Mouse (Mus musculus) R1 (cell line): ENCODE measurements around the gene Ccdc7a.
"Not testable (repeated sequence)": the region's sequence is repeated elsewhere in the genome, so short reads cannot be mapped to it uniquely, and the experiment has no call there.

Experiments used
- DNase-seq: peaks from one replicate; pipeline ENCODE4 v3.0.0-alpha.2; 2018; ENCODE audit warnings: low read depth, low spot score

The Ccdc7a gene

GRCm38 (mm10) chr8:129065417-129065816, at the start of gene Ccdc7a:
Ccdc7a (minus strand) TSS chr8:129065517.
- DNase-seq = not testable (repeated sequence)

- DNase-seq = not testable (repeated sequence)
Observed at GRCm38 (mm10) chr8:129066834-129067233, 1.5 kb upstream of the Ccdc7a start, which contains the start of gene Ccdc7b. Ccdc7b (plus strand) TSS chr8:129067134.

DNA sequence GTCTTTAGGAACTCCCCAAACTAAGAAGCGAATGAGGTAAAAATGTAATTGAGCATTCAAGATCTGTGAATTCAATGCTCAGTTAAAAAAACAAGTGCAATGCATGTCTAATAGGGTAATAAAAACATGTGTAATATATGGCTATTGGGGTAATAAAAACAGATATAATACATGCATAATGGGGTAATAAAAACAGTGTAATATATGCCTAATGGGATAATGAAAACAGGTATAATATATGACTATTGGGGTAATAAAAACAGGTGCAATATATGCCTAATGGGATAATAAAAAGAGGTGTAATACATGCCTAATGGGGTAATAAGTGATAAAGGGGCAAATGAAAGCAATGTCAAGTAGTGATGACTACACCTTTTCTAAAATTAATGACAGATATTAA, 73.9 kb downstream of the Ccdc7a start:
- DNase-seq = no peak

GRCm38 (mm10) chr8:128948941-128949340, 116.4 kb downstream of the Ccdc7a start:
- DNase-seq = peak; percentile 9

- not testable (repeated sequence) for DNase-seq
Observed at GRCm38 (mm10) chr8:128941022-128941641, 124.2 kb downstream of the Ccdc7a start.

DNA sequence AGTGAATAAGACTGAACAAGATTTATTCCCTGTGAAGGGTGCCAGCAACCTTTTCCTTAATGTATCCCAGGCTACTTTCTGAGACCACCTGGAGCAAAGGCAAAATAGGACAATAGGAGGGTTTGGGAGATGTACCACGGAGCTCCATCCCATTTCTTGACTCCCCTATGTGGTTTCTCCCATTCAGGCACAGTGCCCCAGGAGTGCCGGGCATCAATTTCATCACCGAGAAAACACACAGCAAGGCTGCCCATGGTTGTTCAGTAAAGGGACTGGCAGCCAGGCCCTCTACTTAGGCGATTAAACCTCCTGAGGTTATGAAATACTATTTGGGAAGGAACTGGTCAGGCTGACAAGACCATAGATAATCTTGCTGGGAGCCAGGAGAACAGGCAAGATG, 131.9 kb downstream of the Ccdc7a start:
- no peak for DNase-seq

GRCm38 (mm10) chr8:128882719-128883118, 182.6 kb downstream of the Ccdc7a start:
- no peak for DNase-seq

GRCm38 (mm10) chr8:128843749-128844148, 221.6 kb downstream of the Ccdc7a start:
- peak; percentile 5 for DNase-seq

DNA sequence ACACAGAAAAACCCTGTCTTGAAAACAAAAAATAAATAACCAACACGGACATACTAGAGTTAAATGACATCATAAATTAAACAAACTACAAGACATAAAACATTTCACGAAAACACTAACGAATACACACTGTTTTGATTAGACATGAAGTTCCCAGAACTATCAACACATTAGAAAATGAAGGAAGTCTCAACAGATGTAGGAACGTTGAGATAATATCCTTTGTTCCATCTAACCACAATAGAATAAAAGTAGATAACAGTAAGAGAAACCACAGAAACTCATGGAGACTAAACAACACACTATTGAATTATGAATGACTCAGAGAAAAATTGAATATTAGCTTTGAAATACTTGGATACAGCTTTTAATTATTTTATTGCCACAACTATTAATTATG, 252.8 kb downstream of the Ccdc7a start:
- no peak for DNase-seq

DNA sequence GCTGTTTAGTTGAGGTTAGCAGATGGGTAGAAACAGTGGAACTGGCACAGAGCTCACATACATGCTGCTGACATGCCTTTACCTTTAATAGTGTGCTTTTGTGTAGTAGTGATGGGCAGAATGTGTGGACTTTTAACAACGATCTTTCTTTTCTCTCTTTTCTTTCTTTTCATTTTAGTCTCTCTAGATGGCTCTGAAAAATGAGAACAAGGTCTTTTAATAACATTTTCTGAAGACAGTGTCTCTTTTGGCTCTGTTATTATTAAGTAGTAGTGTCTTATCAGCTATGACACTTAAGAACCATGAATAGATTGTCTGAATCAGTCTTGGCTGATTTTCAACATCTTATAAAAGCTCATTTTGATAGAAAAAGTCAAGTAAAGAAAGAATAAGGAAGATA, 266.7 kb downstream of the Ccdc7a start, which contains the start of gene Gm3952:
Gm3952 (minus strand) TSS at position 101 of the 400 bp plus-strand sequence.
- no peak for DNase-seq

GRCm38 (mm10) chr8:128735692-128736091, 329.6 kb downstream of the Ccdc7a start:
- DNase-seq = no peak

- no peak for DNase-seq
Observed at GRCm38 (mm10) chr8:128734118-128734517, 331.2 kb downstream of the Ccdc7a start.

GRCm38 (mm10) chr8:128732254-128732653, 333.1 kb downstream of the Ccdc7a start:
- no peak for DNase-seq

DNA sequence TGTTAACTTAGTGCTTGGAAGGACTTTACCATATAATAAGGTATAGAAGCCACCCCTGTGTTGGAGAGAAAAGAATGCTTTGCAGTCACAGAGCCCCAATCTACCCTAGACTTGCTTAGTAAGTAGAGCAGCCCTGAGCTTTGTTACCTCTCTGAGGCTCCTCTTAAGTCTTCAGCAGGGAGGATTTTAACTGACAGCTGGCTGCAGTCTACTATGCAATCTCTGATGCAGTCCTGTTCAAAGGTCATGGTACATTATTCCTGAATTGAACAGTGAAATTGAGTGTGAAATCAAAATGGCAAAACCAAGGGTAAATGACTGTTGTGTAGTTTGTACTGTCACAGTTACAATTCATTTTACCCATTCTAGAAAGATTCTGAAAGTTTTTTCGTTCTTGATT, 338.1 kb downstream of the Ccdc7a start:
- no peak for DNase-seq

DNA sequence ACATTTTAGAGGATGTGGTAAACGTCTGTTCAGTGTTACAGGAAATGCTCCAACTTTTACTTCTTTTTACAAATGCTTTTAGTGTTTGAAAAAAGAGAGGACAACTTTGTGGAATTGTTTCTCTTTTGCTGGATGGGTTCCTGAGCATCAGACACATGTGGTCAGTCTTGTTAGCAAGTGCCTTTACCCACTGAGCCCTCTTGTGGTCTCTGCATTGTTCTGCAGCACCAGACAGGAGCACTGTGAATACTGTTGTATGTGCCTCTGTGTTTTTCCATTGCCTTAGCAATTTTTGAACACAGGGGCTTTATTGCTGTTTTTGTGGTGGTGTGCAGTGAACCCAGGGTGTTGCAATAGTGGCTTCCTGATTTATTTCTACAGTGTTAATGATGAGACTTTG, 340.5 kb downstream of the Ccdc7a start:
- DNase-seq = peak; percentile 42

DNA sequence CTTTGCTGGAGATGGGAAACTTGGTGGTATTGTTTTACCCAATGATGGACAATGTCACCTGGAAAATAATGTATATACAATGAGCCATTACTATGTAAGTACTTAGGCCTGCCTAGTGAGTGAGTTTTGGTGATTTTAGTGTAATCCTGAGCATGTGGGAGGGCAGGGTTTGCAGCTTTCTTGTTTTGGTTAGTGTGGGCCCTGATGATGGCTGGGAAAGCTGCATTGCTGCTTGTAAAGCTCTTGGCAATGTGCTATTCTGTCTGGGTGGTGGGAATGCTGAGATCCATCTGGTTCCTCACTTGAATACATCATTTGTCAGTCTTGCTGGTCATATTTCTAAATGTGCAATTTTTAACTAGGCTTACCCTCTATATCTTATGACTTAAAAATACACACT, 349.1 kb downstream of the Ccdc7a start:
- DNase-seq = no peak

DNA sequence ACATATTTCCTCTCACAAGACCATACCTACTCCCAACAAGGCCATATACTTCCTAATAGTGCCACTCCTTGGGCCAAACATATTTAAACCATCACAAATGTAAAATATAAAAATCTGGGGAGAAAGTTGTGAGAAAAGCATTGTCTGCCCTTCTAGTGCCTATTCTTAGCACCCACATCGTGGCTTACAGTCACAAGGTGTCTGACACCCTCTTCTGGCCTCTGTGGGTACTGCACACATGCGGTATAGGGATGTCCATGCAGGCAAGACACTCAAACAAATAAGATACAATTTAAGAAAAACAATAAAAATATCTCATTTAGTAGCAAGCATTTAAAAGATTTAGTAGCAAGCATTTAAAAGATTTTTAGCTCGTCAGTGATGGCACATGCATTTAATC, 356.1 kb downstream of the Ccdc7a start:
- DNase-seq = peak; percentile 79

GRCm38 (mm10) chr8:128704836-128705235, 360.5 kb downstream of the Ccdc7a start:
- DNase-seq = no peak

- no peak for DNase-seq
Observed at GRCm38 (mm10) chr8:128704376-128704775, 360.9 kb downstream of the Ccdc7a start.

DNA sequence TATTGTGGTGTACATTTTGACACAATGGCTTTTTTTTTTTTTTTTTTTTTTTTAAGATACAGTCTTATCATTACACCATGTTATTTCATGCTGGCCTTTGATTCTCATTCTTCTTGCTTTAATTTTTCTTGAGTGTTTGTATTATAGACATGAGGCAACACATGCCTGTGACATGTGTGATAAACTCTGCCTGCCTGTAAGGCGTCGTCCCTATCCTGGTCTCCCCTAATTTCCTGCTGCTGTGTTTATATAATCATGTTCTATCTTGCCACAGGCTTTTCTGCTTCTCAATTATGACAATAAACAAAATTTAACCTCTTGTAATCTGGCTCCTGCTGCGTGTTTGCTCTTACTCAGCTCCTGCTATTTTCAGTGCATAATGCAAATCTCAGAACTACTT, 367.4 kb downstream of the Ccdc7a start:
- no peak for DNase-seq

- DNase-seq = no peak
Observed at GRCm38 (mm10) chr8:128696701-128697397, 368.5 kb downstream of the Ccdc7a start.

DNA sequence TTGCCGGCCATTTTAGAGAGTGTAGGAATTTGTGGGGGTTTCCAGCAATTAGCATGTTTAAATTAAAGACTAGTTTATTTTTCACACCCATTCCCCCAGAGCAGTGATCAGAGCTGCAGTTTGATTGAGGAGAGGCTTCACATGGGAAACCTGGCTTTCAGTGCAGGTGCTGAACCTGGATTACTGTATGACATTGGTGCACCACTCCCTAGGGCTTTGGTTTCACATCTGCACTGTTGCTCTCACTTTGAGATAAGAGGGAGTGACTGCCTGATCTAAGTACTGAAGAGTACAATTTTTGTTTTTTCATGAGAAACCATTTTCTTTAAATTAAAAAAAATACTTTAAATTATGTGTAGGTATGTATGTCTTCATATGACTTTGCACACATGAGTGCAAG, 375.3 kb downstream of the Ccdc7a start:
- DNase-seq = no peak

GRCm38 (mm10) chr8:128688679-128689078, 376.6 kb downstream of the Ccdc7a start:
- no peak for DNase-seq
